Mouse (Mus musculus): ENCODE data around the gene Nlgn2. TPM values are rescaled to one million over a fixed set of nuclear protein-coding genes. Genes with fewer than 3 reads are reported as not detected.

Gene Nlgn2
- polyA plus RNA-seq (2017; shearing (Covaris generic)), result 0.09 TPM

DNA sequence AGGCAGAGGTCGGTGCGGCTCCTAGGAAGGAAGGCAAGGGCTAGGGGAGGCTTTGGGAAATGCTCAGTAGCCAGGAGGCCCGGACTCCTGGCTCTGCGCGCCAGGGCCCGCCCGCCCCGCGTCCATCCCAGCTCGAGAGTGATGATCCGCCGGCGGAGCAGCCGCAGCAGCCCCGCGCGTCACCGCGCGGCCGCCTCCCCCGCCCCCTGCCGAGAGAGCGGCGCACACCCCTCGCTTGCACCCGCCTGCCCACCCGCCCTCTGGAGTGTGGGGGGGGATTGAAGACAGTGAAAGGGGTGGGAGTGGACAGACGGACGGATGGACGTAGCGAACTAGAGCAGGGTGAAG, at the start of gene Nlgn2:
Nlgn2 (minus strand) TSS at position 181 of the 348 bp plus-strand sequence.

GRCm38 (mm10) chr11:69880853-69881603, 43.4 kb upstream of the Nlgn2 start, which contains the start of gene Kctd11:
TSS of gene Kctd11 (minus strand) at chr11:69881406.

GRCm38 (mm10) chr11:69877878-69878277, 40.3 kb upstream of the Nlgn2 start, which contains the start of gene Tmem95:
TSS of gene Tmem95 (minus strand) at chr11:69878018.

GRCm38 (mm10) chr11:69858113-69858998, 20.8 kb upstream of the Nlgn2 start, which contains the start of gene Tnk1:
TSS of gene Tnk1 (minus strand) at chr11:69858730.

DNA sequence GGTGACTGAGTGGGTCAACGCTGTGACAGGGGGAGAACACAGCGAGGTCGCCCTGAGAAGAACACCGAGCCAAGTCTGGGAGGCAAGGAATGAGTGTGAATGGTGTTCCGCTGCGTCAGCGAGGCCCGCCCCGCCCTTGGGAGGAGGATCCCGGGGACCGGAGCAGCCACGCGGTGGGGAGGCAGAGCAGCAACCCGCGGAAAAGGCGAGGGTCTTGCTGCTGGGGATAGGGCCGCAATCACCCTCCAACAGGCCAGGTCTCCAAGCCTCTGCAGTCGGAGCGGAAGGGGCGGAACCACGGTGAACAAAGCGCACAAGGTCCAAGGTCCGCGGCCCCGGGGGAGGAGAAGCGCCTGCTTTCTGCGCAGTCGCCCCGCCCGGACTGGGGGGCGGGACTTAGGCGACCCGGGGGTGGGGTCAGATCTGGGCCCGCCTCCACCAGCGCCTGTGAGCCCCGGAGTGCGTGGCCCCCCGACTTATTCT, 8.7 kb upstream of the Nlgn2 start, which contains the start of gene Plscr3:
Plscr3 (plus strand) TSS at position 179 of the 483 bp plus-strand sequence.

DNA sequence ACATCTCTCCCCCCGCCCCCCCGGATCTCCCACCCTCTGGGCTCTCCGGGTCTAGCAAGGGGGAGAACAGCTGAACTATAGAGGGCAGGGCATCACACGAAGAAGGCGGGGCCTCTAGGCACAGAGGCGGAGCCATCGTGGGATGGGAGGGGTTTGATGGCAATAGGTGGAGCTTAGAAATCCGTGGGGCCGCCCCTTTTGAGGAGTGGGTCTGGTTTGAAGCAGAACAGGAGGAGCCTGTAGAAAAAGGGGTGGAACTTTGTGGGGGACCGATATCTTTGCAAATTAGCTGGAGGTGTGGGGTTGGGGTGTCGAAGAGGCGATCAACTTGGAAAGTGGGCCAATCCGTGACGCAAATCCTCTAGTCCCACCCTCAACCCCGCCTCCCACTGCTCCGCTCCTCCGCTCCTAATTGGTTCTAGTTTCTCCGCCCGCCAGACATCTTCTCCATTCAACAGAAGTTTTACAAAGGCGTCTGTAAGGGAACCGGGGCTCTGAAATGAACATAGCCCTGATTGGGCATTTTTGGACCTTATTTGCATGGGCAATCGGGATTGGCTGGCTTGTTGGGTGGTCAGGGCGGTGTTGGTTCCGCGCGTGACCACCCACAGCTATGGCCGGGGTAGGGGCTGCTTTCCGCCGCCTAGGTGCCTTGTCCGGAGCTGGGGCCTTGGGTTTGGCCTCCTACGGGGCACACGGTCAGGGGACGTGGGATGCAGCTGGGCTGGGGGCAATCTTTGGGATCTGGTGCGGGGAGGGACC, 549 bp upstream of the Nlgn2 start, which contains the start of gene Tmem256:
Tmem256 (plus strand) TSS at position 563 of the 762 bp plus-strand sequence.

GRCm38 (mm10) chr11:69822080-69822479, 15.5 kb downstream of the Nlgn2 start, which contains the start of gene Spem1:
TSS of gene Spem1 (minus strand) at chr11:69822180.

DNA sequence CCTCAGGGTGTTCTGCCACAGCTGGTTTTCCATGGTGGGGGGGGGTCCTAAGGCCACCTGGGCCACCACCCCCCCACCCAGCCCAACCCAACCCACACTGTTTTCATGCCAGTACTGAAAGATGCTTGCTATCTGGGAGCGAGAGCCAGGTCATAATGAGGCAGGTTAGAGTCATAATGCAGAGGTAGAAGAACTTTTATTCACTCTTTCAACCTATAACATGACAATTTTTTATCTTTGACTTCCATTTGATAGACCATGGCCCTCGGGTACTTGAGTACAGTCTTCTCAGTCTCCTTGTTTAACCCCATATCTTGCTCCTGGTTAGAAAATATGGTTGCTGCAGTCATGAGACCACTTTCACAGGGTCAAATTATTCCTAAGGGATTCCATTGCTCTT, 19.2 kb downstream of the Nlgn2 start, which contains the start of gene Spem2:
Spem2 (minus strand) TSS at position 101 of the 400 bp plus-strand sequence.

DNA sequence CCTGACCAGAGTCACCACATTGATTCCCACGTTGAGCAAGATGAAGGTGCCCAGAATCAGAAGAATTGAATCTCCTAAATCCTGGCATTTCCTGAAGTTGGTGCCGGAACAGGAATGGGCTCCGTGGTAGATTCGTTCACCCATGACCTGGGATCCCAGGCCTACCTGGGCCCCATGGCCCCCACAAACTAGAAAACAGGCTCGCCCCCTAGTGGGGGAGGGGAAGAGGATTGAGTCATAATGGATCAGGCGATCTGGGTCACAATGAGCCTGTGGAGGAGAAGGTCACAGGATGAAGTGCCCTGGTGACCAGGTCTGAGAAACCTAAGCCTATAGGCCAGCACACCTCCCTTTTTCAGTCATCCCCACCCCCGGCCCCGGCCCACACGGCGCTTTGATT, 22.4 kb downstream of the Nlgn2 start, which contains the start of gene Gm39566:
Gm39566 (minus strand) TSS at position 144 of the 400 bp plus-strand sequence.

GRCm38 (mm10) chr11:69804972-69805909, 32.3 kb downstream of the Nlgn2 start, which contains the start of gene Tmem102:
TSS of gene Tmem102 (minus strand) at chr11:69805624.

GRCm38 (mm10) chr11:69801379-69801977, 36.1 kb downstream of the Nlgn2 start, which contains the start of gene Fgf11:
TSS of gene Fgf11 (minus strand) at chr11:69801857.

GRCm38 (mm10) chr11:69795168-69795982, 42.2 kb downstream of the Nlgn2 start, which contains the start of gene Chrnb1:
TSS of gene Chrnb1 (minus strand) at chr11:69795943.

Other genes starting within 250 kb of the Nlgn2 start
- gene Atp1b2, start 231.8 kb downstream of the Nlgn2 start, polyA plus RNA-seq (2017; shearing (Covaris generic)), result not detected
- gene Shbg, start 219.9 kb downstream of the Nlgn2 start, polyA plus RNA-seq (2017; shearing (Covaris generic)), result not detected
- not detected for gene Sat2, start 215.8 kb downstream of the Nlgn2 start, polyA plus RNA-seq (2017; shearing (Covaris generic))
- gene Fxr2, start 204.8 kb downstream of the Nlgn2 start, polyA plus RNA-seq (2017; shearing (Covaris generic)), result 73.2 TPM
- not detected for gene Sox15, start 182.5 kb downstream of the Nlgn2 start, polyA plus RNA-seq (2017; shearing (Covaris generic))
- 49.4 TPM for gene Mpdu1, start 175.1 kb downstream of the Nlgn2 start, polyA plus RNA-seq (2017; shearing (Covaris generic))
- gene Cd68, start 171.6 kb downstream of the Nlgn2 start, polyA plus RNA-seq (2017; shearing (Covaris generic)), result 2.1 TPM
- gene Eif4a1, start 165.4 kb downstream of the Nlgn2 start, polyA plus RNA-seq (2017; shearing (Covaris generic)), result 703 TPM
- gene Senp3, start 155.7 kb downstream of the Nlgn2 start, polyA plus RNA-seq (2017; shearing (Covaris generic)), result 41.7 TPM
- gene Tnfsf13, start 152.0 kb downstream of the Nlgn2 start, polyA plus RNA-seq (2017; shearing (Covaris generic)), result not detected
- gene Tnfsf12, start 141.9 kb downstream of the Nlgn2 start, polyA plus RNA-seq (2017; shearing (Covaris generic)), result not detected
- not detected for gene Tnfsfm13, start 141.7 kb downstream of the Nlgn2 start, polyA plus RNA-seq (2017; shearing (Covaris generic))
- gene Polr2a, start 79.1 kb downstream of the Nlgn2 start, polyA plus RNA-seq (2017; shearing (Covaris generic)), result 56.9 TPM
- not detected for gene Slc35g3, start 75.8 kb downstream of the Nlgn2 start, polyA plus RNA-seq (2017; shearing (Covaris generic))
- 8.0 TPM for gene Zbtb4, start 71.9 kb downstream of the Nlgn2 start, polyA plus RNA-seq (2017; shearing (Covaris generic))
- gene Chrnb1, start 41.8 kb downstream of the Nlgn2 start, polyA plus RNA-seq (2017; shearing (Covaris generic)), result 2.2 TPM
- gene Fgf11, start 35.9 kb downstream of the Nlgn2 start, polyA plus RNA-seq (2017; shearing (Covaris generic)), result not detected
- not detected for gene Tmem102, start 32.2 kb downstream of the Nlgn2 start, polyA plus RNA-seq (2017; shearing (Covaris generic))
- gene Gm39566, start 22.5 kb downstream of the Nlgn2 start, polyA plus RNA-seq (2017; shearing (Covaris generic)), result not detected
- gene Spem2, start 19.3 kb downstream of the Nlgn2 start, polyA plus RNA-seq (2017; shearing (Covaris generic)), result not detected
- gene Spem1, start 15.6 kb downstream of the Nlgn2 start, polyA plus RNA-seq (2017; shearing (Covaris generic)), result not detected
- 27.8 TPM for gene Tmem256, start 730 bp upstream of the Nlgn2 start, polyA plus RNA-seq (2017; shearing (Covaris generic))
- 18.0 TPM for gene Plscr3, start 8.6 kb upstream of the Nlgn2 start, polyA plus RNA-seq (2017; shearing (Covaris generic))
- gene Tnk1, start 20.9 kb upstream of the Nlgn2 start, polyA plus RNA-seq (2017; shearing (Covaris generic)), result not detected
- gene Tmem95, start 40.2 kb upstream of the Nlgn2 start, polyA plus RNA-seq (2017; shearing (Covaris generic)), result not detected
- 0.51 TPM for gene Kctd11, start 43.6 kb upstream of the Nlgn2 start, polyA plus RNA-seq (2017; shearing (Covaris generic))
- 615 TPM for gene Acap1, start 57.8 kb upstream of the Nlgn2 start, polyA plus RNA-seq (2017; shearing (Covaris generic))
- 2.6 TPM for gene 2810408A11Rik, start 63.2 kb upstream of the Nlgn2 start, polyA plus RNA-seq (2017; shearing (Covaris generic))
- 7.7 TPM for gene Neurl4, start 63.3 kb upstream of the Nlgn2 start, polyA plus RNA-seq (2017; shearing (Covaris generic))
- 253 TPM for gene Gps2, start 76.1 kb upstream of the Nlgn2 start, polyA plus RNA-seq (2017; shearing (Covaris generic))
- 965 TPM for gene Eif5a, start 84.2 kb upstream of the Nlgn2 start, polyA plus RNA-seq (2017; shearing (Covaris generic))
- not detected for gene Ybx2, start 98.0 kb upstream of the Nlgn2 start, polyA plus RNA-seq (2017; shearing (Covaris generic))
- not detected for gene Slc2a4, start 110.4 kb upstream of the Nlgn2 start, polyA plus RNA-seq (2017; shearing (Covaris generic))
- gene Cldn7, start 127.0 kb upstream of the Nlgn2 start, polyA plus RNA-seq (2017; shearing (Covaris generic)), result not detected
- gene Ctdnep1, start 143.4 kb upstream of the Nlgn2 start, polyA plus RNA-seq (2017; shearing (Covaris generic)), result 31.4 TPM
- gene Elp5, start 144.7 kb upstream of the Nlgn2 start, polyA plus RNA-seq (2017; shearing (Covaris generic)), result 47.8 TPM
- 310 TPM for gene Gabarap, start 153.4 kb upstream of the Nlgn2 start, polyA plus RNA-seq (2017; shearing (Covaris generic))
- 49.5 TPM for gene Phf23, start 158.0 kb upstream of the Nlgn2 start, polyA plus RNA-seq (2017; shearing (Covaris generic))
- gene Dvl2, start 162.8 kb upstream of the Nlgn2 start, polyA plus RNA-seq (2017; shearing (Covaris generic)), result 27.2 TPM
- gene Acadvl, start 177.6 kb upstream of the Nlgn2 start, polyA plus RNA-seq (2017; shearing (Covaris generic)), result 87.7 TPM
- gene Dlg4, start 179.2 kb upstream of the Nlgn2 start, polyA plus RNA-seq (2017; shearing (Covaris generic)), result 2.4 TPM
- not detected for gene Asgr1, start 216.3 kb upstream of the Nlgn2 start, polyA plus RNA-seq (2017; shearing (Covaris generic))

All from naive thymus-derived CD4-positive, alpha-beta T cell, adult 5 months (primary cell).